Mouse (Mus musculus) forebrain, embryonic 11.5 days (tissue): ENCODE data around the gene Gnb2. TPM values are rescaled to one million over a fixed set of nuclear protein-coding genes. Genes with fewer than 3 reads are reported as not detected.

Source experiments
- ATAC-seq: fragments of 200-750 bp; cut with Nextera tagmentation; replicated peaks from 2 replicates; pipeline ENCODE4 v1.8.0; 2017; ENCODE audit warnings: moderate TSS enrichment; ENCODE audit not compliant: low FRiP score
- DNase-seq: peaks from one replicate; pipeline ENCODE4 v3.0.0-alpha.2; 2017; ENCODE audit warnings: low spot score
- H3K27ac ChIP-seq: fragments of 300-500 bp; sonication (generic); 2 replicates; pipeline ENCODE4 v1.5.1; 2014; ENCODE audit warnings: low read depth, low read length
- H3K27me3 ChIP-seq: fragments of 300-500 bp; sonication (generic); 2 replicates; pipeline ENCODE4 v1.6.1; 2014; ENCODE audit warnings: mild to moderate bottlenecking, low read length, mixed read lengths; ENCODE audit not compliant: control insufficient read depth, insufficient read depth
- H3K36me3 ChIP-seq: fragments of 300-500 bp; sonication (generic); 2 replicates; pipeline ENCODE4 v1.6.1; 2014; ENCODE audit warnings: mild to moderate bottlenecking, low read length, moderate library complexity, mixed read lengths; ENCODE audit not compliant: control insufficient read depth, insufficient read depth
- H3K4me1 ChIP-seq: fragments of 300-500 bp; sonication (generic); replicated peaks from 2 replicates; pipeline ENCODE4 v1.6.1; 2014; ENCODE audit warnings: low read length, mixed read lengths; ENCODE audit not compliant: control insufficient read depth, insufficient read depth
- H3K4me2 ChIP-seq: fragments of 300-500 bp; sonication (generic); 2 replicates; pipeline ENCODE4 v1.6.1; 2014; ENCODE audit warnings: low read depth, mild to moderate bottlenecking, low read length, moderate library complexity, mixed read lengths; ENCODE audit not compliant: severe bottlenecking
- H3K4me3 ChIP-seq: fragments of 300-500 bp; sonication (generic); 2 replicates; pipeline ENCODE4 v1.5.1; 2014; ENCODE audit warnings: low read depth, low read length
- H3K9ac ChIP-seq: fragments of 300-500 bp; sonication (generic); 2 replicates; pipeline ENCODE4 v1.6.1; 2014; ENCODE audit warnings: low read length
- H3K9me3 ChIP-seq: fragments of 300-500 bp; sonication (generic); 2 replicates; pipeline ENCODE4 v1.6.1; 2016; ENCODE audit warnings: low read length, mixed read lengths; ENCODE audit not compliant: control insufficient read depth
- WGBS: fragments of 180-500 bp; shearing (Covaris S2); extraction: QIAGEN DNeasy Blood & Tissue Kit; methylation state at CpG from one replicate; pipeline ENCODE4 v1.1.7; 2014; 5-methylcytosine and 5-hydroxymethylcytosine counted together
- microRNA-seq: library from miRNA; unstranded; fragments of <30 nt; microRNA quantifications from one replicate; pipeline ENCODE4, GENCODE M21; 2016; ENCODE audit not compliant: insufficient number of aligned reads
- polyA plus RNA-seq: library from polyadenylated mRNA; unstranded; fragments of >200 nt; fragmentation: Nextera tagmentation; extraction: Ambion mirVana; gene quantifications from 2 replicates; pipeline ENCODE4 v1.2.1, GENCODE M21; 2014

Gnb2 gene
- polyA plus RNA-seq, 1 experiment from 2014 or later: 410 TPM

DNA sequence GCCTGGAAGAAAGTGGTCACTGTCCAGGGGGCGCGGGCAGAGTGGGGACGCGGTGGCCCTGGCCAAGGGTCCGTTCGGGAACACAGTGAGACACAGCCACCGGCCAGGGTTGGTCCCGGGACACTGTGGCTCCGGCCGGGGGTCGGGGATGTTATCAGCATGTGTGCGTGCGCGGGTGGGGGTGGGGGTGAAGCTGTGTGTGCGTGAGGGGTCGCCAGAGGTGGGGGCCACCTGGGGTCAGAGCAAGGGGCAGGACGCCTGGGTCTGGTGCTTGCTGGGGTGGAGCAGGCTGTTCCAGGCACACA, 47.5 kb downstream of the Gnb2 start:
- ATAC-seq: 0 out of 2 replicates have a peak, but pooled peaks have one; percentile 27
- no peaks in the 10 kb centered on the region for H3K36me3 ChIP-seq
- DNase-seq: no peak
- peak overlapping the region; percentile 73 for H3K4me2 ChIP-seq
- H3K27me3 ChIP-seq: no peaks in the 10 kb centered on the region
- H3K4me1 ChIP-seq: peaks cover 10% of the 10 kb centered on the region; the same call in 1 of the 2 replicates
- peak overlapping the region; percentile 37 for H3K4me3 ChIP-seq
- under 1% methylated on average over 16 of the region's 17 CpGs for WGBS
- H3K9ac ChIP-seq: peak overlapping the region; percentile 58
- H3K27ac ChIP-seq: no peak overlapping the region
- H3K9me3 ChIP-seq: no peaks in the 10 kb centered on the region

DNA sequence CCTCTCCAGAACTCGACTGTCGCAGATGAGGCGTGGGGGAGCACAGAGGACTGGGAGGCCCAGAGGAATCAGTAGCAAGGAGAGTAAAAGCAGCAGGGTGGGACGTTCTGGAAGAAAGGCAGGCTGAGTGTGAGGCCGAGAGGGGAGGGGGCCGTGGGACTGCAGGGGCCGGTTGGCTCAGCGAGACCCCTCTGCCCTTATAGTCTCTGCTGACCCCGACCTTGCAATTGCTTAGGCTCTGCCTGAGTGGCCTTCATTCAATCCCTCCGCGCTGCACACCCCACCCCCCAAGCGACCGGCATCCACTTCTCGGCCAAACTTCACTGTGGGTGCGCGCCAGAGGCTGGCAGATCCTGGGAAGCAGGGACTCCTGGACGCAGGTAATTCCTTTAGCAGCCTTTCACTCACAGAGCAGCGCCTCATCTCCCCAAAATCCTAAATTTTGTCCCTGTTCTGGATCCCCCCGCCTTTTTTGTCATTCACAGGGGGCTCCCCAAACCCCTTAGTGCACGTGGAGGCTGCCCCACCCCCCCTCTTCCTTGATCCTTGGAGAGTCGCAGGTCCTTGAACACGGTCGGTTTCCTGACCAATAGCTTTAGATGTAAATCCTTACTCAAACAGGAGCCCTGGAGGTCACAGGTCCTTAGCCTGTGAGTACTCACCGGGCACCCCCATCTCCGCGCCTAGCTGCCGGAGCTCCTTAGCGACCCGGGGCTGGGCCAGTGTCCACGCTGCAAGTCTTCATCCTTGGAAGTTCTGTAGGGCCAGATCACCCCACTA, 48.0 kb downstream of the Gnb2 start:
- no peaks in the 10 kb centered on the region for H3K9me3 ChIP-seq
- H3K27ac ChIP-seq: no peak overlapping the region

DNA sequence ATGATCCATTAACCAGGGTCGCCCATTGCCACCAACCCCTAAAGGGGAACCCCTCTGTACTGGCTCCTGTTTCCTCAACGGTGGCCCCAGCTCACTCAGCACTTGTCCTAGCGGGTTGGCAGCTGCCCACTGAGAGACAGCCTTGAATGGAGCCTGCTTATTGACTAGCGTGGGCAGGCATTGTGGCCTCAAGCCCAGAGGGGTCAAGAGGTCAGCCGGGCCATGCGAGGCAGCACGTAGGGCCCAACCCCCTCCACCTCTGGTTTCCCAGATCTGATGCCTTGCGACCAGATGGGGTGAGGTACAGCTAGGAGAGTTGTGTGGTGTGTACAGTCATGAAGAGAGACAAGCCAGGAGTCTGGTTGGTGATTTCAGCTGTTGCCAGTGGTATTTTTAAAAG, 51.4 kb downstream of the Gnb2 start:
- DNase-seq (no peak), ATAC-seq (no peak)
- H3K9me3 ChIP-seq: no peaks in the 10 kb centered on the region
- no peak overlapping the region for H3K9ac ChIP-seq
- no peak overlapping the region for H3K27ac ChIP-seq
- no peak overlapping the region for H3K4me2 ChIP-seq
- H3K27me3 ChIP-seq: no peaks in the 10 kb centered on the region
- 15% methylated on average over 8 of the region's 8 CpGs for WGBS
- no peak overlapping the region for H3K4me3 ChIP-seq
- peaks cover 10% of the 10 kb centered on the region; the same call in 1 of the 2 replicates for H3K4me1 ChIP-seq
- H3K36me3 ChIP-seq: no peaks in the 10 kb centered on the region

More for the DNA sequence above, 48.0 kb downstream of the Gnb2 start:
- WGBS: 3% methylated on average over 30 of the region's 30 CpGs
- Histone ChIP-seq H3K4me2 (peak overlapping the region; percentile 73), H3K36me3 (no peaks in the 10 kb centered on the region), H3K4me3 (peak overlapping the region; percentile 37), H3K27me3 (no peaks in the 10 kb centered on the region), H3K9ac (peak overlapping the region; percentile 58), H3K4me1 (peaks cover 10% of the 10 kb centered on the region; the same call in 1 of the 2 replicates)
- no peak for ATAC-seq
- DNase-seq: peak; percentile 58

DNA sequence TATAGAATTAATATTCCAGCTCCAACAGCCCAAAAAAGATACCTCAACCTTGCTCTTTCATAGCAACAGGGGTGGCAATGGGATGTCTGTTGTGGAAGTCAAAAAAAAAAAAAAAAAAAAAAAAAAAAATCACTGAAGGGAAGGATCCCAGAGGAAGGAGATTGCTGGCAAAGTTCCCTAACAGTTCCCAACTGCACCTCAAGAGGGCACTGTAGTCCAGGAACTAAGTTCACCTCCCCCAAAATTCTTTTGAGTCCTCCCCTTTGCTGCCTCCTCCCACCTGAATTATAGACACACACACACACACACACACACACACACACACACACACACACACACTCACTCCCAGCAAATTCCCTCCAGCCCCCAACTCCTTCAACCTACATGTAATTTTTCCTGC, 52.2 kb downstream of the Gnb2 start:
- H3K9ac ChIP-seq: no peak overlapping the region
- H3K4me2 ChIP-seq: no peak overlapping the region
- H3K27ac ChIP-seq: no peak overlapping the region
- H3K9me3 ChIP-seq: no peaks in the 10 kb centered on the region
- no peak overlapping the region for H3K4me3 ChIP-seq
- ATAC-seq: no peak
- peaks cover 10% of the 10 kb centered on the region; the same call in 1 of the 2 replicates for H3K4me1 ChIP-seq
- peak; percentile 82 for DNase-seq
- H3K36me3 ChIP-seq: no peaks in the 10 kb centered on the region
- H3K27me3 ChIP-seq: no peaks in the 10 kb centered on the region

Small RNA genes within 50 kb of the gene (microRNA-seq; reads per million reads assigned to microRNA genes)
- gene Mir6418: 2.5 reads per million

Other genes with a start within 250 kb of the Gnb2 start
- gene Ache, start 246.0 kb downstream of the Gnb2 start, polyA plus RNA-seq: 3.0 and 3.7 TPM in 2 replicates
- gene Ufsp1, start 238.9 kb downstream of the Gnb2 start, polyA plus RNA-seq: 6.8 and 8.0 TPM in 2 replicates
- 190 TPM in 2 replicates for gene Srrt, start 225.8 kb downstream of the Gnb2 start, polyA plus RNA-seq
- 50.1 and 56.7 TPM in 2 replicates for gene Trip6, start 219.1 kb downstream of the Gnb2 start, polyA plus RNA-seq
- 9.9 and 10.5 TPM in 2 replicates for gene Slc12a9, start 199.9 kb downstream of the Gnb2 start, polyA plus RNA-seq
- gene Ephb4, start 183.4 kb downstream of the Gnb2 start, polyA plus RNA-seq: 34.6 and 35.0 TPM in 2 replicates
- gene Zan, start 56.4 kb downstream of the Gnb2 start, polyA plus RNA-seq: 0.11 and 0.15 TPM in 2 replicates
- gene Pop7, start 31.0 kb downstream of the Gnb2 start, polyA plus RNA-seq: 55.9 and 62.4 TPM in 2 replicates
- gene Gigyf1, start 15.0 kb downstream of the Gnb2 start, polyA plus RNA-seq: 14.0 and 14.9 TPM in 2 replicates
- 0.40 and 0.84 TPM in 2 replicates for gene Epo, start 268 bp downstream of the Gnb2 start, polyA plus RNA-seq
- gene Actl6b, start 20.0 kb upstream of the Gnb2 start, polyA plus RNA-seq: 20.5 and 22.8 TPM in 2 replicates
- gene Tfr2, start 36.3 kb upstream of the Gnb2 start, polyA plus RNA-seq: 1.2 and 2.1 TPM in 2 replicates
- gene Mospd3, start 67.5 kb upstream of the Gnb2 start, polyA plus RNA-seq: 20.3 and 22.8 TPM in 2 replicates
- gene Pcolce, start 80.3 kb upstream of the Gnb2 start, polyA plus RNA-seq: 54.8 and 63.0 TPM in 2 replicates
- gene Fbxo24, start 95.5 kb upstream of the Gnb2 start, polyA plus RNA-seq: 0.12 and 0.17 TPM in 2 replicates
- gene Lrch4, start 95.6 kb upstream of the Gnb2 start, polyA plus RNA-seq: 29.8 and 38.0 TPM in 2 replicates
- 9.9 and 15.3 TPM in 2 replicates for gene Gm20605, start 95.7 kb upstream of the Gnb2 start, polyA plus RNA-seq
- 9.3 and 10.7 TPM in 2 replicates for gene Sap25, start 107.8 kb upstream of the Gnb2 start, polyA plus RNA-seq
- 0.25 TPM in 1 of 2 replicates, not detected in the other for gene Irs3, start 112.2 kb upstream of the Gnb2 start, polyA plus RNA-seq
- gene Agfg2, start 151.2 kb upstream of the Gnb2 start, polyA plus RNA-seq: 23.5 and 26.0 TPM in 2 replicates
- gene Nyap1, start 208.1 kb upstream of the Gnb2 start, polyA plus RNA-seq: 3.8 and 4.4 TPM in 2 replicates
- 81.1 and 83.5 TPM in 2 replicates for gene Tsc22d4, start 212.2 kb upstream of the Gnb2 start, polyA plus RNA-seq
- gene Ppp1r35, start 245.3 kb upstream of the Gnb2 start, polyA plus RNA-seq: 72.8 and 77.9 TPM in 2 replicates